Mouse (Mus musculus): ENCODE measurements at regions not wholly inside any gene's neighbourhood (a gene's known extent, or its start where the extent isn't known, plus 50 kb on each side); places are given as distances from the start of the nearest gene placed in this dataset.
"Not testable (repeated sequence)": the region's sequence is repeated elsewhere in the genome, so short reads cannot be mapped to it uniquely, and the experiment has no call there.

DNA sequence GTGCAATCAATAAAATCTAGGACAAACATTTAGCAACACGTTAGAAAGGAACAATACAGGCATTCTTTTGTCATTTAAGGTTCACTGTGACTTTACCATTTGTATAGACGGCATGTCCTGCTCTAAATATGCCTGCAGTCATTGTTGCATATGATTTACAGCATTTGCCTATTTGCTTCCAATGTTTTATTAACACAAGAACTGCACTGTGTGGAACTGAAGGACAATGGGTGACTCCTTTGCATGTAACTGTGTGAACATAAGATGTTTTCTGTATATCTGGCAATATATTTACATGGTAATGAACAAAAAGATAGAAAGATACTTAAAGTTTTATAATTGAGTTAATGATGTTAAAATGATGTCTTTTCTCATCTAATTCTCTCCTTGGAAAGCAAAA is 57.1 kb downstream of the Pou4f1 start:
- DNase-seq, result no peak

DNA sequence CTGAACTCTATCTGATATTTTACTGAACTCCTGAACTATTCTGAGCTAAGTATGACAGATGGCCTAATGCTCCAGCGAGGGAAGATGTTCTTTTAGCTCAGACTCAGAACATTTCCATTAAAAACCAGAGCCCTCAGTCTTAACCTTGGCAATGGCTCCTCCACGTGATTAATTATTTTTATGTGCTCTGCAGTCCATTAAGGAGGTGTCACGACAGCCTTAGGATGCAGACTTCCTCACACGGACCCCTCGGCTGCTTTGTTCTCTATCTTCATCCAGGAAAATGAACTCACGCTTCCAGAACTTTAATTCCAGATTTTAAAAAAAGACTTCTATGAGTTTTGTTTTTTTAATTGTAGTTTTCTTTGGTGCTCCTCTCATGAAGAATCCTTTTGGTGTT is 57.5 kb downstream of the Pou4f1 start:
- DNase-seq, result no peak

DNA sequence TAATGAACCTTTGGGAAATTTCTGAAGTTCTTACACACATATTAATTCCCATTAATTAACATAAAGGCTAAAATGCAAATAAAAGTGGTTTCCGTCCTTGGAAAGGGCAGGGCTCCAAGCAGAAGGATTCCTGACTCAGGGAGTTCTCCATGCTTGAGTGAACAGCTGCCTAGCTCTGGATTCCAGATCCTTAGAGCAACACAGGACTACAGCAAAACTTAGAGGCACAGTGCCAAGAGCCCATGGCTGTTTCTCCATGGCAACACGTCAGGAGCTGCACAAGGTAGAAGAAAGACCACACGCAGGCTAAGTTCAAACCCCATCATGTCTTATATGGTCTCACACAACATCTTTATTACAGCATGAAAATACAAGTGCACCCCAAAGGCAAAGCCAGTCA is 61.7 kb downstream of the Pou4f1 start:
- DNase-seq, result no peak

DNA sequence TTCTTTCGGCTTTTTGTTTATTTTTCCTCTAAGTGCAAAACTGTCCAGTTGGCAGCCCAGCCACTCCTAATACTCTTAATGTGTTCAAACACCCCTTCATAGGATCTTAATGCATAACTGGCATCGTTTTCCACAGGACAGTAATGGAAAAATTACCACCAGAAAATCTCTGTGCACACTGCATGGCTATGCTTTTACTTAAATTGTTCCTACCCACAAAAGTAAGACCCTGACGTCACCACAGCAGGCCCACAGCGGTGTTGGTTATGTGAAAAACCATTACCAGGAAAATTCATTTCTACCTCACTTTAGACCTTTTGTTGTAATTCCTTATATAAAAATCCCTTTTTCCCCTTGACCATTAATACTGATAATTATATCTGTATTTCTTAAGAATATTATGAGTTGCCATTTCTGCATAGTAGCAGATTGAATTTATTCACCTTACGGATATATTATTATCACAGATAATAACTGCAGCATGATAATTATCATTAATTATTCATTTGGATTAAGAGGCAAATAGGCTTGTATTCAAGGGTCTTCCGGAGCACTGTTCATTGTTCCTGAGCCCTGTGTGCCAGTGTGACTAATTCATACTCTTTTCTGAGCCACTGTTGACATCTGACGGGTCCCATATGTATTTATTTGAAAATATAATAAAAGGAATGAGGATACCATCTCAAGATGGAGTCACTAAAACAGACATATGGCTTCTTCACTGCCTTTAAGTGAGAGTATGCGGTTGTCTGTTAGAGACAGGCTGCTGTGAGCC is 78.3 kb downstream of the Pou4f1 start:
- DNase-seq, result no peak

DNA sequence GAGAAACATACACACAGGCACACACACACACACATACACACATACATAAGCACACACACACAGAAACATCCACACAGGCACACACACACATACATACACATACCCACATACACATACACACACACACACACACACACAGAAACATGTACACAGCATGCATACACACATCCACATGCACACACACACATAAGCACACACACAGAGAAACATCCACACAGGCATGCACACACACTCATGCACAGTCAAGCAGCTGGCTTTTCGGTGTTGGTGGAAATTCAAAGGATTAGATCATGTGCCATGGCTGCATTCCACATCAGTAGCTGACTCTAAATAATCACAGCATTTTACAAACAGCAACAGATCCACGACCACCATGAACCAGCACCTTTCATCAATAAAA is 78.9 kb downstream of the Pou4f1 start:
- no peak for DNase-seq

DNA sequence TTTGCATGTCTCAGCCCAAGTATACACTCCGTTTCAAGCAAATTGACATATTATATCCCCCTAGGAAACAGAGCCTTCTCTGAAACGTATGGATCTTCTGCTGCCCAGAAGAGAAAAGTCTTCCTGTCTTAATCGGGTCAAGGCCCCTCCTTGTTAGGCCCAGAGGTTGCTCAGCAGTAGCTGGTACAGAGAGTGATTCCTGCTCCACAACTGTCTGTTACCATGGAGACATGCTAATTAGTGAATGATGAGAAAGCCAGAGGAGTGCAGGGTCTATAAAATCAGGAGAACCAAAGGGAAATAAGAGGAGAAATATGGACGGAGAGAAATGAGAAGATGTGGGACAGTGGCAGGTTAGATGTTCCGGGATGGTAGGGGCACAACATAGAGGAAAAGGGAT is 86.8 kb downstream of the Pou4f1 start:
- no peak for DNase-seq

DNA sequence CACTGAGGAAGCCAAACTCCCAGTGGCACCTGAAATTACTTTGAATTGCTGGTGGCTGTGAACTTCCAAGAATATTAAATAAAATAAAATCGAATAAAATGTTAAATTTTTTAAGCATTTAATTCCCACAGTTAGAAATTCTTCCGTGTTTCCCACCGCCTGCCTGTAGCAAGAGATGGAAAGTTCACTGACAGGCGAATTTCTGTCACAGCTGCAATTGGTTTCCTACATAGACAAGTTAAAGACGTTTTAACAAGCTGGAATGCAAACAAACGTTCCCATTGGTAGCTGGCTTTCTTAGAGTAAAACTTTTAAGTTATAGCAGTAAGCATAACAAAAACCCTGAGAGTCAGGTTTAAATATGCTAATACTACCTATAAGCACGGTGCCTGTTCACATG is 95.0 kb downstream of the Pou4f1 start:
- no peak for DNase-seq

DNA sequence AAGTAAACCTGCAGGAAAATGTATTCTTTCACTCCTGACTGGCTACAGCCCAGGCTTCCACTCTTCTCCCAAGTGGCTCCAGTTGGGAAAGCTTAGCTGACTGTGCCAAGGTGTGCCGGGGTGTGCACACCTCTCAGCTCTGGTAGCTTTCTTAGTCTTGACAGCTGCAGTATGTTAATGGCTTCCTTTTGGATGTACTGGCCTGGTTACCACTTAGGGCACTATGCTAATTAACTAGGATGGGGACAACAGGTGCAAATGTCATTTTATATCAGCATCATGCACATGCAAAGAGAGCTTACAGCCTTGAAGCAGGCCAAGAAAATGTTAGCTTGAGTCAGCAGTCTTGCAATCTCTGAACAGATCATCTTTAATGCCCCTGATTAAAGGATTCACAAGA is 111.2 kb downstream of the Pou4f1 start:
- no peak for DNase-seq

DNA sequence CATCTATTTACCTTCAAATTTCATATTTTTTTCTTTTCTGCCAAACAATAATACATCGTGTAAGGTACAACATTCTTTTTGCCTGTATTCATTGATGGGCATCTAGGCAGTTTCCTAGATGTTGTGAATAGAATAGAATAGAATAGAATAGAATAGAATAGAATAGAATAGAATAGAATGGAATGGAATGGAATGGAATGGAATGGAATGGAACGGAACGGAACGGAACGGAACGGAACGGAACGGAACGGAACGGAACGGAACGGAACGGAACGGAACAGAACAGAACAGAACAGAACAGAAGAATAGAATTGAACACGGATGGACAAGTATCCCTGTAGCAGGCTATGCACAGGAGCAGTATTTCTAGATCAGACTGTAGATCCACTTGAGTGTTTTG is 131.0 kb downstream of the Pou4f1 start:
- not testable (repeated sequence) for DNase-seq

DNA sequence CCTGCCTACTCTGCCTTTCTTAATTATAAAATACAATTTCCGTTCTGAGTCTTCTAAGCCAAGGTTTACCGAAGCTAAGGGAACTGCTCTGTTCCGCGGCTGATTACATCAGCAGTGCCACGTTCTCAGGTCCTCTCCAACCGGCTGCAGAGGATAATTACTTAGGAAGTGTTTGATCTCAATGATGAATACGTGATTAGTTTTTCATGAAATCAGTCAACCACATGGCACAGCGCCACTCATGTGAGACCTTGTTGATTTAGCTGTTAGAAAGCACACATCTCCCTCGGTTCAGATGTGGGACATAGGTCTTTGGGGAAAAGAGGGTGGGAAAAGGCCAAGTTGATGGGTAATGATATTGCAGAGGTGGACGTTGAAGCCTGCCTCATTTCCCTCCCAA is 141.7 kb downstream of the Pou4f1 start:
- DNase-seq, result no peak

DNA sequence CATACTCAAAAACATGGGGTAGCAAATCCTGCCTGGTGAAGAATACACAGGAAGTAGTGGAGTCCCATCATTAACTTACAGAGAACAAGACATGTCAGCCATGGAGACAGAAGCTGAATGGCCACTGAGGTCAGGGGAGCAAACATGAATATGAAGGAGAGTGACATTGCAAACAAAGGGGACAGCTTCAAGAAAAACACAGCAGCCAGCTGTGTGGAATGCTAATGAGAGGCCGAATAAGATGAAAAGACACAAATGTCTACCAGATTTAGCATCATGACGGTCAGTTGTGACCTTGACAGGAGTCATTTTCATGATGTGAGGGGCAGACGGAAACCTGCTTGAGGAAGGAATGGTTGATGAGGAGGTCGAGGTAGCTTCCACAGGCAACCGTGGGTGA is 167.7 kb downstream of the Pou4f1 start:
- DNase-seq, result no peak

DNA sequence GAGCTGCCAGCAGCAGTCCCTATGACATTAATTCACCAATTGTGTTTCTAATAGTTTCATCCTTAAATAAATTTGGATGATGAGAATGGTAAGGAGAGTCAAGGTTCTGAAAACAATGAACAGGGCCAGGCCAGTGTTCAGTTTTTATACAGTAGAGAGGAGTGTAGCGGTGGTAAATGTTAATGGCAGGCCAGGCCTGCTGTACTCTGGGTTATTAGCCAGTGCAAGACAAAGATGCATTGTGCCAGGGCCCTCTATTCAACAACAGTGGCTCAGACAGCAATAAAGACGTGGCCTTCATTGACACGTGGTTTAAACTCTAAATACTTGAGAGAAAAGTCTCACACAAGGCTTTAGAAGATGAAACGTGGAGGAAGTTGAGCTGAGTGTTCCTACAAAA is 169.5 kb downstream of the Pou4f1 start:
- DNase-seq, result no peak

DNA sequence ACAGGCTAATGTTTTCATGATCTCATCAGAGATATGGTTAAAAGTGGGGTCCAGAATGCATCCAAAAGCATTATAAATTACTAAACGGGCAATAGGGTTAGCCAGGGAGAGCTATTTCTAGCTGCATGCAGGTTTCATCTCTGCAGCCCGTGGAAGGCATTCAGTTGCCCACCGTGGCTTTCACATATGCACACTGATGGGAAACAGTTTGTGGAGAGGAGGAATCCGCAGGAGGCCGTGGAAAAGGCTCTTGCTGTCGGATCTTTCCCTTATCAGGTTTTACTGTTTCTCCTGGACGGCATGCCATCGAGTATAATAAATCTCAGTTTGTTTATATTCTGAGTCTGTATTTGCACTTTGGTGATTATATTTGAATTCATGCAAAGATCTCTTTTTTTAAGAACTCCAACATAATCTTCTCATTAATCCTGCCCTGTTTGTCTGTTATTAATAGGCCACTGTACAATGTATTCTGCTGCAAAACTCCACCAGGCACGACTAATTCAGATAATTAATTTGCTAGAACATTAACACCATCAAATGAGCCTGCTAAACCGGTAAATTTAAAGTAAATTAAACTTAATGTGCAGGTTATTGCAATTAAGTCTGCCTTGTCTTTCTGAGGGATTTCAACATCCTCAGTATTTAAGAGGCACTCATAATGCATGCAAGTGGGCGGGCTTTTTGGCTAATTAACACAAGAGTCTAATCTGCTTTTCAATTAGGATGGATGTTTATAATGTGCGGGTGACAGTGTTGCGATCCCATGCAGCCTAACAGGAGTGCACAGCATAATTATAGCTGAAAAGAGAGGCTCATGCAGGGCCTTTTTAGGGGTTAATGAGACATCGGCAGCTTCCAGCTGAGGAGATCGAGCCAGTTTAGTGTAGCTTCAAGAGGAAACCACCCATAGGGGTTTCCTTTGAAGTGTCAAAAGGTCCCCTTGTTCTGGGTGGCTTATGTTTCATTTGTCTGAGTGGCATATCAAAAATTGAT is 170.2 kb downstream of the Pou4f1 start:
- DNase-seq, result no peak

DNA sequence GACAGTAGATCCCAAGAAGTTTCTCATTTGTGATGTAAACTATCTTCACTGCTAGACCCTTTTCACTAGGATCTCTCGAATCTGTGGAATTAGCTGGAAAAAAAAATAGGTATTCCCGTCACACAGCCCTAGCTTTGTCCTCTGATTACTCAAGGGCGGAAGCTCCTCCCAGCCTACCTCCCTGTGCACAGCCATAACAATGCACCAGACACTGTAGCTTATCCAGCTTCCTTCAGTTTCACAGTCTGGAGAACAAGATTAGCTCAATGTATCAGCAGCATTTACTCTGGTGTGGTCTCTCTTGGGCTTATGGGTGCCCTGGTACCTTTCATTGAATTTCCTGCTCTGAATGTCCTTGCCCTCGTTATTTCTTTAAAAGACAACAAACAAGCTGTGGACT is 174.0 kb downstream of the Pou4f1 start:
- DNase-seq, result no peak

DNA sequence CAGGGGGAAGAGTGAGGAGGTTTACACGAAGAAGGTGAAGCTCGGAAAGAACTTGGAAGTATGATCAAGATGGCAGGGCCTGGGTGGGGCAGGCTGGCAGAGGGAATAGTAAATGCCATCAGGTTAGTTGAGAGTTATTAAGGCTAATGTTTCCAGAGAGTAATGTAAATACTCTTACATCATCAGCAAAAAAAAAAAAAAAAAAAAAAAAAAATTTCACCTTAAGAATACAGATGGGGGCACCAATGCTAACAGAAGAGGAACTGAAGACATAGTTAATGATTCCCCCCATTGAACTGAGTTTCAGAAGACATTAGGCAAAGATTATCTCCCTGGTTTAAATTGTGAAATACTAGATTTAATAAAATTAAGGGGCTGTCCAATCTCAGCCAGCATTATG is 174.7 kb downstream of the Pou4f1 start:
- no peak for DNase-seq

DNA sequence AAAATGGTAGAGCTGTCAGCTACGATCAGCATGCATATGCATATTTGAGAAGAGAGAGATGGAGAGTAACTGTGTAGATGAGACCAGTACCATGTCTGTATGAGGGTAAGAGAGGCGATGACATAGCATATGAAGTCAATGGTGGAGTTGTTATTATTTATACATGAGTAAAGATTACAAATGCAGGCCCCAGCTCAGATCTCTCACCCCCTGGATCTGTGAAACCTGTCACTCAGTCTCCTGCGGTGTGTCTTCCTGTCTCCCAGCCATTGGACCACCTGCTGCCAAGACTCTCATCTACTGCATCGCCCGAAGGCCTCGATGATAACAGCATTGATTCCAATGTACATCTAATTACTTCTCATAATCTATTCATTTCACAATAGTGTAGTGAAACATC is 187.4 kb downstream of the Pou4f1 start:
- DNase-seq, result no peak

DNA sequence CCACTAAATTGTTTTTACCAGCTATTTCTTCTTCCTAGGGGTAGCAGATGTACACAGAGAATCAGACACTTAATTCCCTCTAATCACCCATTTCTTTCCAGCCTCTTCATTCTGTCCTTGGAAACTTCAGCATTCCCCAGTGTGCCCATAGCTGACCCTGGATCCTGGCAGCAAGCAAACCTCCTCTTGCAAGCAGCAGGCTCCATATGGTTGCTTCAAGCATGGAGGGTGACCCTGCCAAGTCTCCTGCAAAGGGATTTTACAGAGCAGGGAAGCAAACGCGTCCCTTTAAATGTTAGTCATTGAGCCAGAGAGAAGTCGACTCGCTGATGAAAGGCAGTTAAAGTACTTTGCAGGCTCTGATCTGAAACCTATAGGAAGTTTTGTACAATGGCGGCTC is 187.9 kb downstream of the Pou4f1 start:
- DNase-seq, result no peak

DNA sequence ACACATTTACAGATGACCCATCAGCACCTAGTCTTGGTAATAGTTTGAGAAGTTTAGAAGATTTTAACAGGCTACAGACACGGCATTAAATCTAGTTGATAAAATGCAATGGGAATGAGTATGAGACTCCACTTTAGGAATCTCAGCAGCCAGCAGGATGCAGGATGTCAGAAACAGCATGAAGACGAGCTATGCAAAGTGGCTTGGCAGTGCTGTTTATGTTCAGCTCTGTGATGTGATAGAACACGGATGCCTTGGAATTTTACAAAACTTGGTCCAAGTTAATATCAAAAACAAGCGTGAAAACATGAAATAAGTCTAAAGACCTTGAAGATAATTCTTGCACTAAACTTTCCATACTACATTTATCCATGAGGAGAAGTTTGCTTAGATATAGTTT is 193.0 kb downstream of the Pou4f1 start:
- no peak for DNase-seq

DNA sequence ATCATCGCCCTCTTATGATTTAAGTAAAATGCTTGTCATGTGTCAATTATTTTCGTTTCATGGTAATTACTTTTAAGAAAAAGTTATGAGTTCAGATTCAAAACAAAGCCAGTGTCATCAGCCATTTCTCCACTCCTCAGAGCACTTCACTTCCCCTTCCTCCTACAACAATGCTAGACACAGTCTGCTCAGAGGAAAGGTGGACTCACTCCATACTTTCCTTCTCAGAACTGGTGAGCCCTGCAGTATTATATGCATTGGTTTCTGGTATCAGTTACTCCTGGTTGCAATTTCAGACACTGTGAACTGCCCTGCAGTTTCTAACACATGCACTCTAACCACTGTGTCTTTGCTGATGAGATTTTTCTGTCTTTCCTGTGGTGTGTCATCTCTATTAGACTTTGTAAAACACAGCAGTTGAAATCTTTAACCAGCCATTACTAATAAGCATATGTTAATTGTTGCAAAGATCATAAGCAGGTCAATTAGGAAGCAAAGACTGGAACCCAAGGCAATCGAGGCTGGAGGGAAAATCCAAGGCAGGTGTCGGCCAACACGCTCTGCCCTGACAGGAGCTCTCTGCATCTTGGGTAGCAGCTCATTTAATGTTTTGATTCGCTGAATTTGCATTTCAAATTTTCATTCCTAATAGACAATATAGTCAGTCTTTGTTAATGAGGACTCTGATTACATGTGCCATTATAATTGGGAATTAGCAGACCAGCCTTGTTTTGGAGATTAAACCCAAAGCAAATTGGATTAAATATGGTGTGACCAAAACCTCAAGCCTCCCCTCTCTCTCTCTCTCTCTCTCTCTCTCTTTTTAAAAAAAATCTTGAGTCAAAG is 202.7 kb downstream of the Pou4f1 start:
- DNase-seq, result no peak

DNA sequence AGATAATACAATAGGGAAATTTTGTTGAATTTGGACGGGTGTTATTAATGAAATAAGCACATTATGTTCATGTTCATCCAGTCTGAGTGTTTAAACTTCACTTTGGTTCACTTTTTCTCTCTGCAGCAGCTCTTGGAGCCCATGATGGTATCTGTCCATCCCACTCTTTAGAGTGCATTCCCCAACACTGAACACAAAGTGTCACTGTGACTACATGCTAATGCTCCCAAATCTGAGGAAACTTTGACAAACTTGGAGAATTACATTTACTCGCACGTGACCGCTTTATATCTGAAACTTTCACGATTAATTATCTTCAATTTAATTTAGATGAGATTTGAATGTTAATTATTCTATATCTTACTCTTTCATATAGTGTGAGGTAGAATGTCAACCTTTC is 250.8 kb downstream of the Pou4f1 start:
- DNase-seq, result no peak

DNA sequence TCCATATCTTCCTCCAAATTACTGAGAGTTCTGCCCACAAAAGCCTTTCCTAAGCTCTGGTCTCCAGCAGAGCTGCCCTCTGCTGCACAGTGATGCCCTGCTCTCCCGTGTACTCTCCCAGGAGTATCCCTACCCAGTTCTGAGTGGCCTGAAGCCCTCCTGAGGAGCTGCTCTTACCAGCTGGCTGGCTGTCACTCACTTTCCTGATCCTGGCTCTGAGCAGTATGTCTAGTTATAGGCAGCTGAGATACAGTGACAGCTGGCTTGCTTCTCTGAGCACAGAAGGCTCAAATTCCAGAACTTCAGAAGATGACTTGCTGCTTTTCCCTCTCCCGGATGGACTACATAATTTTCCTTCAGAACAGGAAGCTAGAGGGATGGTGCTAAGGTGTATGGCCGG is 257.1 kb downstream of the Pou4f1 start:
- DNase-seq, result no peak

DNA sequence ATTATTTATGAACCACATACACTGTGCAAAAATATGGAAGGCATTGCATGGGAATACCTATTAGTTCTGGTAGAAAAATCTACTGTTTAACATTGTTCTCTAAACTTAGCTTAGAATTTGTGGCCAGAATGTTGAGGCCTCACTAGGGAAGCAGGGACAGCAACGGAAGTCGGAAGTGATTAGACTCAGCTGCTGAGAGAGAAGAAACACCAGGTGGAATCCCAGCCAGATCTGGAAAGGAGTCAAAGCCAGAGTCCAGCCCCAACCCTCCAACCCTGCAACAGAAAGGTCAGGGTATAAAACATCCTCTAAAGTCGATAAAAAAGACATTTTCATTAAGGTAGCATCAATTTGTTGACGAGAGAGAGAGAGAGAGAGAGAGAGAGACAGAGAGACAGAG is 258.9 kb downstream of the Pou4f1 start:
- DNase-seq, result no peak

All from adrenal gland, postnatal 25 days (tissue).